Mouse (Mus musculus): ENCODE data around the gene Pdia4.

DNA sequence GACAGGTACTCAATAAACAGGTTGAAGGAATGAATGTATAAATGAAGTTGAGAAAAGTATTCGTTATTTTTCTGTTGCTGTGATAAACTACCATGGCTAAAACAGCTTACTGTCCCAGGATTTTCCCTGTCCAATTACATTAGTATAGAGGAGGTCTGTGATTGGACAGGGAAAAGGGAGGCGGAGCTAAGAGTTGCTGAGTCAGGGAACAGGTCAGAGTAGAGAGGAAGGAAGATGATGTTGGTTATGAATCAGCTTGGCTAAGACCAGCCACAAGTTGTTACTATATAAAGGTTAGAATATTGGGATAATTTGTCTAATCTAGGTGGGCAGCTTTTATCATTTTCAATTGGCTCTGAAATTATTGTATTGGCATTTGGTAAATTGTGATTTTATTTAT, 22.5 kb downstream of the Pdia4 start:
- TF ChIP-seq EP300 (IDR thresholded peaks at IDR 0.05; ENCODE audit: low read depth) = no peak
- TF ChIP-seq CTCF (IDR thresholded peaks at IDR 0.05; ENCODE audit: low read depth) = no peak

All from heart, postnatal 0 days (tissue).